Mouse (Mus musculus) C2C12 (cell line): ENCODE data around the gene Trnau1ap. TPM values are rescaled to one million over a fixed set of nuclear protein-coding genes. Genes with fewer than 3 reads are reported as not detected.
"Not testable (repeated sequence)": the region's sequence is repeated elsewhere in the genome, so short reads cannot be mapped to it uniquely, and the experiment has no call there.

ENCODE experiments used
- H3K27me3 ChIP-seq: one replicate; pipeline ENCODE4 v1.6.1; 2011; ENCODE audit not compliant: control insufficient read depth, insufficient read depth, insufficient read length
- H3K36me3 ChIP-seq: one replicate; pipeline ENCODE4 v1.6.1; 2011; ENCODE audit not compliant: control insufficient read depth, insufficient read depth
- H3K4me3 ChIP-seq: one replicate; pipeline ENCODE4 v1.5.1; 2011; ENCODE audit warnings: mild to moderate bottlenecking, control low read depth; ENCODE audit not compliant: poor library complexity, insufficient read depth, severe bottlenecking
- H3K79me2 ChIP-seq: one replicate; pipeline ENCODE4 v1.6.1; 2011; ENCODE audit not compliant: control insufficient read depth, insufficient read depth
- H3K79me3 ChIP-seq: one replicate; pipeline ENCODE4 v1.6.1; 2011; ENCODE audit warnings: low read depth, control low read depth
- H3ac ChIP-seq: one replicate; pipeline ENCODE3; 2011; ENCODE audit warnings: low read depth; ENCODE audit not compliant: control insufficient read depth, insufficient read length
- CEBPB ChIP-seq: IDR thresholded peaks from one replicate; pipeline ENCODE4 v1.6.1; 2011; ENCODE audit warnings: low read depth, mild to moderate bottlenecking, control low read depth, moderate library complexity
- CTCF ChIP-seq: IDR thresholded peaks from one replicate; pipeline ENCODE4 v1.5.1; 2011; ENCODE audit not compliant: control insufficient read depth, insufficient read depth, insufficient read length
- FOSL1 ChIP-seq: IDR thresholded peaks from one replicate; pipeline ENCODE4 v1.8.0; 2011; ENCODE audit warnings: mild to moderate bottlenecking, low read length; ENCODE audit not compliant: poor library complexity, insufficient read depth, severe bottlenecking
- MAX ChIP-seq: IDR thresholded peaks from one replicate; pipeline ENCODE4 v1.6.1; 2011; ENCODE audit warnings: mild to moderate bottlenecking, control low read depth
- MYOD1 ChIP-seq: IDR thresholded peaks from one replicate; pipeline ENCODE4 v1.6.1; 2011; ENCODE audit warnings: low read depth; ENCODE audit not compliant: control insufficient read depth, insufficient read length
- MYOG ChIP-seq: IDR thresholded peaks from one replicate; pipeline ENCODE4 v1.6.1; 2011; ENCODE audit not compliant: control insufficient read depth, insufficient read length; ENCODE audit errors: extremely low read depth
- USF1 ChIP-seq: IDR thresholded peaks from one replicate; pipeline ENCODE4 v1.6.1; 2011; ENCODE audit warnings: low read depth, mild to moderate bottlenecking, control low read depth, moderate library complexity
- polyA plus RNA-seq: library from polyadenylated mRNA; unstranded; fragments of >200 nt; fragmentation: generic; extraction: Trizol; gene quantifications from one replicate; pipeline ENCODE4 v1.2.1, GENCODE M21; 2012; ENCODE audit warnings: missing spikeins

Gene Trnau1ap
- polyA plus RNA-seq, 1 experiment, result 55.1 TPM

- Histone ChIP-seq H3K4me3 (peak overlapping the region; percentile 97), H3K27me3 (no peaks in the 10 kb centered on the region), H3K79me2 (peaks cover 30% of the 10 kb centered on the region), H3K36me3 (peaks cover 44% of the 10 kb centered on the region), H3ac (peak overlapping the region; percentile 92), H3K79me3 (peaks cover 21% of the 10 kb centered on the region)
- TF ChIP-seq CTCF, result no peak
- TF ChIP-seq FOSL1, result no peak
- TF ChIP-seq MYOG, result no peak
- peak; percentile 69 for TF ChIP-seq MAX
- no peak for TF ChIP-seq CEBPB
- no peak for TF ChIP-seq MYOD1
- TF ChIP-seq USF1, result peak; percentile 32
Measured at GRCm38 (mm10) chr4:132308437-132309139, 20.8 kb downstream of the Trnau1ap start.

GRCm38 (mm10) chr4:132306004-132306403 is 23.3 kb downstream of the Trnau1ap start:
- TF ChIP-seq USF1 (no peak), FOSL1 (no peak), MYOG (no peak), MYOD1 (no peak), CTCF (no peak), MAX (no peak), CEBPB (no peak)
- Histone ChIP-seq H3ac (no peak overlapping the region), H3K27me3 (no peaks in the 10 kb centered on the region), H3K79me2 (peaks cover 28% of the 10 kb centered on the region), H3K79me3 (peaks cover 21% of the 10 kb centered on the region), H3K36me3 (peaks cover 24% of the 10 kb centered on the region), H3K4me3 (no peak overlapping the region)

- peaks cover 17% of the 10 kb centered on the region for H3K79me3 ChIP-seq
- peaks cover 20% of the 10 kb centered on the region for H3K79me2 ChIP-seq
- H3K4me3 ChIP-seq, result no peak overlapping the region
- TF ChIP-seq MYOD1, result no peak
- TF ChIP-seq MYOG, result no peak
- no peak for TF ChIP-seq MAX
- no peak for TF ChIP-seq CEBPB
- TF ChIP-seq USF1, result no peak
- no peak for TF ChIP-seq CTCF
- no peak for TF ChIP-seq FOSL1
- H3K36me3 ChIP-seq, result peaks cover 17% of the 10 kb centered on the region
- no peak overlapping the region for H3ac ChIP-seq
- no peaks in the 10 kb centered on the region for H3K27me3 ChIP-seq
Measured at GRCm38 (mm10) chr4:132305276-132305675, 24.1 kb downstream of the Trnau1ap start.

DNA sequence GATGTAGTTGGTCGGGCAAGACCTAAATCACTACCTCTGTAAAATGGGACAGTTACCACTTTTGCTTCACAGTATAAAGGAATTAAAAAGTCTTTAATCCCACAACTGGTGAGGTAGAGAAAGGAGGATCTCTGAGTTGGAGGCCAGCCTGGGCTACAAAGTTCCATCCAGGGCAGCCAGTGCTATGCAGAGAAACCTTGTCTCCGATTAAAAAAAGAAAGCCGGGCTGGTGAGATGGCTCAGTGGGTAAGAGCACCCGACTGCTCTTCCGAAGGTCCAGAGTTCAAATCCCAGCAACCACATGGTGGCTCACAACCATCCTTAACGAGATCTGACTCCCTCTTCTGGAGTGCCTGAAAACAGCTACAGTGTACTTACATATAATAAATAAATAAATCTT is 25.9 kb downstream of the Trnau1ap start:
- H3K79me2 ChIP-seq, H3K4me3 ChIP-seq, H3K36me3 ChIP-seq, H3K79me3 ChIP-seq, H3ac ChIP-seq, H3K27me3 ChIP-seq: not testable (repeated sequence)

GRCm38 (mm10) chr4:132302939-132303479 is 26.3 kb downstream of the Trnau1ap start, which contains the start of gene Rab42:
TSS of gene Rab42 (minus strand) at chr4:132303385.
- no peak for TF ChIP-seq MAX
- TF ChIP-seq MYOD1, result no peak
- no peak for TF ChIP-seq USF1
- TF ChIP-seq MYOG, result no peak
- no peaks in the 10 kb centered on the region for H3K79me3 ChIP-seq
- no peaks in the 10 kb centered on the region for H3K79me2 ChIP-seq
- no peaks in the 10 kb centered on the region for H3K36me3 ChIP-seq
- peak within 1 kb of the TSS; percentile 71 for H3ac ChIP-seq
- peak within 1 kb of the TSS; percentile 11 for H3K4me3 ChIP-seq
- H3K27me3 ChIP-seq, result no peaks in the 10 kb centered on the region
